Mouse (Mus musculus): ENCODE data around the gene Dctn2.

- TF ChIP-seq MYOD1 (IDR thresholded peaks at IDR 0.05; ENCODE audit: control insufficient read depth, insufficient read length, low read depth) (no peak), CTCF (IDR thresholded peaks at IDR 0.05; ENCODE audit: control insufficient read depth, insufficient read depth, insufficient read length) (no peak)
Observed at GRCm38 (mm10) chr10:127261706-127262547, 4.2 kb upstream of the Dctn2 start.
